Mouse (Mus musculus) midbrain, embryonic 16.5 days (tissue): ENCODE data around the gene Erlin1. TPM values are rescaled to one million over a fixed set of nuclear protein-coding genes. Genes with fewer than 3 reads are reported as not detected.

Experiments
- ATAC-seq: fragments of 200-750 bp; cut with Nextera tagmentation; 2 replicates; pipeline ENCODE4 v1.8.0; 2017; ENCODE audit warnings: moderate TSS enrichment
- H3K27ac ChIP-seq: fragments of 300-500 bp; sonication (generic); 2 replicates; pipeline ENCODE4 v1.5.1; 2014; ENCODE audit warnings: mild to moderate bottlenecking, low read length, mixed read lengths
- H3K27me3 ChIP-seq: fragments of 300-500 bp; sonication (generic); 2 replicates; pipeline ENCODE4 v1.6.1; 2014; ENCODE audit warnings: low read depth, low read length, mixed read lengths; ENCODE audit not compliant: control insufficient read depth, insufficient read depth
- H3K36me3 ChIP-seq: fragments of 300-500 bp; sonication (generic); 2 replicates; pipeline ENCODE4 v1.6.1; 2014; ENCODE audit warnings: mild to moderate bottlenecking, low read length, moderate library complexity, mixed read lengths; ENCODE audit not compliant: control insufficient read depth, insufficient read depth
- H3K4me1 ChIP-seq: fragments of 300-500 bp; sonication (generic); 2 replicates; pipeline ENCODE4 v1.6.1; 2014; ENCODE audit warnings: mild to moderate bottlenecking, low read length, mixed read lengths; ENCODE audit not compliant: control insufficient read depth, insufficient read depth
- H3K4me2 ChIP-seq: fragments of 300-500 bp; sonication (generic); 2 replicates; pipeline ENCODE4 v1.6.1; 2014; ENCODE audit warnings: mild to moderate bottlenecking, low read length, mixed read lengths
- H3K4me3 ChIP-seq: fragments of 300-500 bp; sonication (generic); 2 replicates; pipeline ENCODE4 v1.5.1; 2014; ENCODE audit warnings: low read depth, mild to moderate bottlenecking, low read length, moderate library complexity, mixed read lengths
- H3K9ac ChIP-seq: fragments of 300-500 bp; sonication (generic); 2 replicates; pipeline ENCODE4 v1.6.1; 2014; ENCODE audit warnings: low read depth, low read length, mixed read lengths
- H3K9me3 ChIP-seq: fragments of 300-500 bp; sonication (generic); replicated peaks from 2 replicates; pipeline ENCODE4 v1.6.1; 2014; ENCODE audit warnings: mild to moderate bottlenecking, low read length, mixed read lengths; ENCODE audit not compliant: control insufficient read depth, poor library complexity, severe bottlenecking
- WGBS: fragments of 180-500 bp; shearing (Covaris S2); extraction: QIAGEN DNeasy Blood & Tissue Kit; methylation state at CpG from one replicate; pipeline ENCODE4 v1.1.7; 2014; 5-methylcytosine and 5-hydroxymethylcytosine counted together
- polyA plus RNA-seq: library from polyadenylated mRNA; unstranded; fragments of >200 nt; fragmentation: Nextera tagmentation; extraction: Ambion mirVana; gene quantifications from 2 replicates; pipeline ENCODE4 v1.2.1, GENCODE M21; 2015

Erlin1 gene
- 23.7 and 24.4 TPM in 2 replicates for polyA plus RNA-seq

GRCm38 (mm10) chr19:44069121-44069913 lies at the start of gene Erlin1:
TSS of gene Erlin1 (minus strand) at chr19:44069785.
- Histone ChIP-seq H3K27ac (peak within 1 kb of the TSS; percentile 81), H3K4me2 (peak within 1 kb of the TSS; percentile 87), H3K36me3 (no peaks in the 10 kb centered on the region), H3K9me3 (no peaks in the 10 kb centered on the region), H3K4me3 (peak within 1 kb of the TSS; percentile 86), H3K4me1 (peaks cover 15% of the 10 kb centered on the region), H3K27me3 (no peaks in the 10 kb centered on the region), H3K9ac (peak within 1 kb of the TSS; percentile 86)
- ATAC-seq = peak; percentile 96
- under 1% methylated on average over 73 of the region's 75 CpGs for WGBS

- no peak overlapping the region for H3K9ac ChIP-seq
- no peaks in the 10 kb centered on the region for H3K27me3 ChIP-seq
- no peak overlapping the region for H3K27ac ChIP-seq
- ATAC-seq = no peak
- H3K4me3 ChIP-seq = no peak overlapping the region
- H3K9me3 ChIP-seq = no peaks in the 10 kb centered on the region
- peaks cover 36% of the 10 kb centered on the region for H3K36me3 ChIP-seq
- H3K4me1 ChIP-seq = no peaks in the 10 kb centered on the region
- H3K4me2 ChIP-seq = no peak overlapping the region
These were observed 48.2 kb upstream of the Erlin1 start for GRCm38 (mm10) chr19:44117793-44118192.

DNA sequence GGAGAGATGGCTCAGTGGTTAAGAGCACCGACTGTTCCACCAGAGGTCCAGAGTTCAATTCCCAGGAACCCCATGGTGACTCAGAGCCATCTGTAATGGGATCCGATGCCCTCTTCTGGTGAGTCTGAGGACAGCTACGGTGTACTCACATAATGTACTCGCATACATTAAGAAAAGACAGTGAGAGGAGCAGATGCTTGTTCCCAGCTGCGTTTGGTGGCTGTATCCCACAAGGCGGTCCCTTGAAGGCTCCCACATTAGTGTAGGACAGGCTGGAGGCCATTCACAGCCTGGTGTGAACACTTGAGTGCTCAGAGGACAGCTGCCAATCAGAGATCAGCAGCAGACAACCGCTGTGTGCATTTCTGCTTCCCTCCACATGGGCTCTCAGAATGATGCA lies 42.1 kb upstream of the Erlin1 start:
- H3K4me2 ChIP-seq = no peak overlapping the region
- peaks cover 6% of the 10 kb centered on the region for H3K4me1 ChIP-seq
- no peaks in the 10 kb centered on the region for H3K9me3 ChIP-seq
- no peak overlapping the region for H3K9ac ChIP-seq
- H3K4me3 ChIP-seq = no peak overlapping the region
- H3K36me3 ChIP-seq = peaks cover 29% of the 10 kb centered on the region
- no peaks in the 10 kb centered on the region for H3K27me3 ChIP-seq
- H3K27ac ChIP-seq = no peak overlapping the region
- no peak for ATAC-seq
- WGBS = 43% methylated on average over 7 of the region's 7 CpGs

DNA sequence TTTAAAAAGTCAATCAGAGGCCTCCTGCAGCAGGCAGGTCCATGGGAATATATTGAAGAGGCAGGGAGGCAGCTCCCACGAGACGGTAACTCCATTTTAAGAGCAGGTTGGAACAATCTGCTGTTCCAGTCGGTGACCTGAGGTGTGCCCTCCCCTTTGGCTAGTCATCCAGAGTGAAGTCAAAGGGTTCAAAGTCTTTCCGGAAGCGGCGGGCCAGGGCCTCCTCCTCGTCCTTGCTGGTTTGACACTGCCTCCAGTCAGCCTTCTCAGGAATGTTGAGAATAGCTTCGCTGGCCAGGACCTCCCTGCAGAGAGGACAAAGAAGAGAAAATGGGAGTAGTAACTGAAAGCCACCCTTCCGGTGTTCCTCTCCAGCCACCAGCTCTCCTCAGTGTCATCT lies 40.8 kb upstream of the Erlin1 start:
- no peak overlapping the region for H3K4me2 ChIP-seq
- H3K27me3 ChIP-seq = no peaks in the 10 kb centered on the region
- no peak overlapping the region for H3K4me3 ChIP-seq
- no peaks in the 10 kb centered on the region for H3K9me3 ChIP-seq
- WGBS = 97% methylated on average over 9 of the region's 9 CpGs
- no peak overlapping the region for H3K27ac ChIP-seq
- H3K36me3 ChIP-seq = peaks cover 26% of the 10 kb centered on the region
- H3K4me1 ChIP-seq = peaks cover 18% of the 10 kb centered on the region
- no peak overlapping the region for H3K9ac ChIP-seq
- ATAC-seq = no peak

DNA sequence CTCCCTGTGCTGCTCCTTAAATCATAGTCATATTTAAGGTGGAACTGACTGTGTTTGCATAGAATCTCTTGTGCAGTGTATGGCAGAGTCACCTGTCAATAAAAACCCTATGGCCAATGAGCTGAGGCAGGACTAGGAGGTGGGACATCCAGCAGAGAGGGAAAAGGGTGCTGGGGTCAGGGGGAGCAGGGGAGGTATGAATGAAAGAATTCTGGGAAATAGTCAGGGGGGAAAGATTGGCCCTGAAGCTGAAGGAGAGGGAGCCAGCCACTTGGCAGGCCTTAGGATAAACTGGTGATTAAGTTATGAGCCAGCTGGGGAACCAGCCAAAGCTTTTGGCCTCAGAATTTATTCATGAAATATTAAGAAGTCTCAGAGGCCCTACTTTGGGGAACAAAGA lies 39.4 kb upstream of the Erlin1 start:
- Histone ChIP-seq H3K27ac (no peak overlapping the region), H3K4me3 (no peak overlapping the region), H3K4me1 (peaks cover 21% of the 10 kb centered on the region), H3K9ac (no peak overlapping the region), H3K36me3 (peaks cover 23% of the 10 kb centered on the region), H3K4me2 (no peak overlapping the region), H3K27me3 (no peaks in the 10 kb centered on the region), H3K9me3 (no peaks in the 10 kb centered on the region)
- no peak for ATAC-seq

GRCm38 (mm10) chr19:44107661-44108521 lies 38.3 kb upstream of the Erlin1 start:
- peak; percentile 64 for ATAC-seq
- peaks cover 21% of the 10 kb centered on the region for H3K4me1 ChIP-seq
- WGBS = 28% methylated on average over 22 of the region's 22 CpGs
- peak overlapping the region; percentile 72 for H3K4me3 ChIP-seq
- no peaks in the 10 kb centered on the region for H3K9me3 ChIP-seq
- H3K27ac ChIP-seq = 0 out of 2 replicates have a peak overlapping the region, but pooled peaks have one; percentile 0
- peak overlapping the region; percentile 13 for H3K9ac ChIP-seq
- H3K4me2 ChIP-seq = peak overlapping the region; percentile 70
- no peaks in the 10 kb centered on the region for H3K27me3 ChIP-seq
- H3K36me3 ChIP-seq = peaks cover 13% of the 10 kb centered on the region

GRCm38 (mm10) chr19:44106831-44107660 lies 37.5 kb upstream of the Erlin1 start, which contains the start of gene Chuk:
TSS of gene Chuk (minus strand) at chr19:44107480.
- under 1% methylated on average over 66 of the region's 67 CpGs for WGBS
- peak within 1 kb of the TSS; percentile 62 for H3K27ac ChIP-seq
- H3K4me3 ChIP-seq = peak within 1 kb of the TSS; percentile 72
- peak within 1 kb of the TSS; percentile 88 for H3K9ac ChIP-seq
- no peaks in the 10 kb centered on the region for H3K9me3 ChIP-seq
- H3K4me2 ChIP-seq = peak within 1 kb of the TSS; percentile 85
- peak; percentile 100 for ATAC-seq
- peaks cover 9% of the 10 kb centered on the region; the same call in 1 of the 2 replicates for H3K36me3 ChIP-seq
- peaks cover 21% of the 10 kb centered on the region for H3K4me1 ChIP-seq
- H3K27me3 ChIP-seq = no peaks in the 10 kb centered on the region

DNA sequence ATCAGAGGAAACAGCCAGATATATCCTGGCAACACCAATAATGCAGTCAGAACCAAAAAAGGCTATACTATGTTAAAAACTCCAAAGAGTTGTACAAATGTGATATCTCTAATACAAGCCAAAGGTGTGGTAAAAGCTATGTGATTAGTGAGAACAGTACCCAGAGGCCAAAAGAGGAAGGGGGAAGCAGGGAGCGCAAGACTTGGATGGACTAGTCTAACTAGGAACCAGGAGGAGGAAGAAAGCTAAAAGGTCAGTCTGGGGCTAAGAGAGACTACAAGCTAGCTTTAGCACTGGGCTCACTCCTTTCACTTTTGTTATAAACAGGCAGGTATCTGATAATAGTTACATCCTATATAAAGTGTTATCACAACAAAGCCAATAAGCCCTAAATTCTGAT lies 34.8 kb upstream of the Erlin1 start:
- ATAC-seq = no peak
- 91% methylated on average over 1 of the region's 1 CpGs for WGBS
- H3K27ac ChIP-seq = no peak overlapping the region

More for the DNA sequence above, 34.8 kb upstream of the Erlin1 start:
- Histone ChIP-seq H3K9me3 (no peaks in the 10 kb centered on the region), H3K36me3 (no peaks in the 10 kb centered on the region), H3K4me2 (no peak overlapping the region), H3K4me1 (peaks cover 21% of the 10 kb centered on the region), H3K9ac (no peak overlapping the region), H3K27me3 (no peaks in the 10 kb centered on the region), H3K4me3 (no peak overlapping the region)
